Mouse (Mus musculus) intestine, embryonic 15.5 days (tissue): Measurements from ENCODE around the gene Bpifb6. TPM values are rescaled to one million over a fixed set of nuclear protein-coding genes. Genes with fewer than 3 reads are reported as not detected.

Experiments
- ATAC-seq: fragments of 200-750 bp; cut with Nextera tagmentation; 2 replicates; pipeline ENCODE4 v1.8.0; 2017; ENCODE audit warnings: moderate TSS enrichment, moderate library complexity
- H3K27ac ChIP-seq: fragments of 300-500 bp; sonication (generic); 2 replicates; pipeline ENCODE4 v1.5.1; 2015; ENCODE audit warnings: mild to moderate bottlenecking, inconsistent platforms
- H3K27me3 ChIP-seq: fragments of 300-500 bp; sonication (generic); replicated peaks from 2 replicates; pipeline ENCODE4 v1.6.1; 2015; ENCODE audit warnings: inconsistent platforms
- H3K36me3 ChIP-seq: fragments of 300-500 bp; sonication (generic); 2 replicates; pipeline ENCODE4 v1.6.1; 2015; ENCODE audit warnings: inconsistent platforms
- H3K4me1 ChIP-seq: fragments of 300-500 bp; sonication (generic); replicated peaks from 2 replicates; pipeline ENCODE4 v1.6.1; 2015; ENCODE audit warnings: inconsistent platforms
- H3K4me2 ChIP-seq: fragments of 300-500 bp; sonication (generic); replicated peaks from 2 replicates; pipeline ENCODE4 v1.6.1; 2015; ENCODE audit warnings: mild to moderate bottlenecking, inconsistent platforms
- H3K4me3 ChIP-seq: fragments of 300-500 bp; sonication (generic); replicated peaks from 2 replicates; pipeline ENCODE4 v1.5.1; 2015; ENCODE audit warnings: inconsistent platforms
- H3K9ac ChIP-seq: fragments of 300-500 bp; sonication (generic); 2 replicates; pipeline ENCODE4 v1.6.1; 2015; ENCODE audit warnings: inconsistent platforms
- H3K9me3 ChIP-seq: fragments of 300-500 bp; sonication (generic); 2 replicates; pipeline ENCODE4 v1.6.1; 2016; ENCODE audit warnings: inconsistent platforms
- WGBS: fragments of 180-500 bp; shearing (Covaris S2); methylation state at CpG from one replicate; pipeline ENCODE4 v1.1.7; 2015; 5-methylcytosine and 5-hydroxymethylcytosine counted together
- polyA plus RNA-seq: library from polyadenylated mRNA; unstranded; fragments of >200 nt; fragmentation: Nextera tagmentation; extraction: Ambion mirVana; gene quantifications from 2 replicates; pipeline ENCODE4 v1.2.1, GENCODE M21; 2015

Bpifb6 gene
- polyA plus RNA-seq, 1 experiment from 2014 or later = not detected

DNA sequence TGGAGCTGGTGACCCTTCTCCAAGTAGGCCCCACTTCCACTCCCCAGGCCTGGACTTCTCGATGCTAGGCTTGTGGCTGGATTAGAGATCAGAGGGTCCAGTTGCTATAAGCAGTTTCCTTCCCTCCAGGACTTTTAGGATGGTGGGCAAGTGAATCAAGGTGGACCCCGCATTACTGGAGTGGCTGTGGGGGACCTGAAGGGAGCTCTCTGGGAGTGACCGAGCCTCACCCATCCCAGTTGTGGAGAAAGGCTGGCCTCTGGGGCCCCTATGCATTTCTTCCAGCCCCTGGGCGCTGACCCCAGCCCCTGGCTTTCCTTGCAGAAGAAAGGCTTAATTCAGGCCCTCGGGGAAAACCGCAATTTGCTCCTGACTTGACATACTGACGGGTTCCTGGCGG is 17.7 kb downstream of the Bpifb6 start, which contains the start of gene Bpifb3:
Bpifb3 (plus strand) TSS at position 301 of the 400 bp plus-strand sequence.
- Histone ChIP-seq H3K9ac (no peak within 1 kb of the TSS), H3K4me1 (no peaks in the 10 kb centered on the region), H3K9me3 (no peaks in the 10 kb centered on the region), H3K36me3 (no peaks in the 10 kb centered on the region), H3K27me3 (no peaks in the 10 kb centered on the region), H3K4me2 (no peak within 1 kb of the TSS), H3K4me3 (no peak within 1 kb of the TSS), H3K27ac (no peak within 1 kb of the TSS)
- ATAC-seq = no peak
- 76% methylated on average over 8 of the region's 8 CpGs for WGBS

- ATAC-seq = no peak
- Histone ChIP-seq H3K4me2 (no peak overlapping the region), H3K9ac (no peak overlapping the region), H3K27me3 (no peaks in the 10 kb centered on the region), H3K4me1 (no peaks in the 10 kb centered on the region), H3K4me3 (no peak overlapping the region), H3K36me3 (no peaks in the 10 kb centered on the region), H3K9me3 (no peaks in the 10 kb centered on the region), H3K27ac (no peak overlapping the region)
- 85% methylated on average over 6 of the region's 6 CpGs for WGBS
Measured at GRCm38 (mm10) chr2:153921246-153921645, 21.1 kb downstream of the Bpifb6 start.

DNA sequence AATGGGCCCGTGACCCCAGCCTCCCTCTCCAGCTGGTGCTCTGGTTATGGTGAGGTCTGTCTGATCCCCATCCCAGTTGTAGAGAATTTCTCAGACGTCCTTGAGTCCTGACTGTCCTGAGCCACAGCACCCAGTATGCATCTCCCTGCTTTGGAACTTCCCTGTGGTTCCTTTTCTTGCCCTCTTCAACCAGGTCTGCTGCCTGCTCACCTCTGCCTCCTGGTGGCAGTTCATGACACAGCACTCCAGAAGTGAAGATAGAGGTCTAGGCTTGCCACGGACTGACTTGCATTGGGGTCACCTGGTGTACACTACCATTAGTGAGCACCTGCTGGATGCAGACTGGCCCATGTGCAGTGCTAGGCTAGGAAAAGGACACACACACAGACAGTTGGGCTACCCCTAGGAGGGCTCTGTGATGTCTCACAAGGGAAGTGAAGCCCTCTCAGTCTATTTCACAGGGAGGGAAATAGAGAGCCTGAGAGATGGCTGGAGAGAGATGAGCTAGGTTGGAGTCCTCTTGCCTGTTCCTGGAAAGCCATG is 29.8 kb downstream of the Bpifb6 start:
- Histone ChIP-seq H3K27me3 (no peaks in the 10 kb centered on the region), H3K4me2 (no peak overlapping the region), H3K27ac (no peak overlapping the region), H3K4me1 (no peaks in the 10 kb centered on the region), H3K9me3 (no peaks in the 10 kb centered on the region), H3K9ac (no peak overlapping the region), H3K4me3 (no peak overlapping the region), H3K36me3 (no peaks in the 10 kb centered on the region)
- peak; percentile 36; the same call in 1 of the 2 replicates for ATAC-seq
- WGBS = 50% methylated on average over 3 of the region's 3 CpGs

- no peaks in the 10 kb centered on the region for H3K36me3 ChIP-seq
- WGBS = 74% methylated on average over 6 of the region's 6 CpGs
- no peaks in the 10 kb centered on the region for H3K9me3 ChIP-seq
- no peak for ATAC-seq
- no peak overlapping the region for H3K4me3 ChIP-seq
- H3K9ac ChIP-seq = no peak overlapping the region
- H3K4me1 ChIP-seq = no peaks in the 10 kb centered on the region
- no peak overlapping the region for H3K27ac ChIP-seq
- H3K27me3 ChIP-seq = no peaks in the 10 kb centered on the region
- H3K4me2 ChIP-seq = no peak overlapping the region
Measured at GRCm38 (mm10) chr2:153931125-153931524, 30.9 kb downstream of the Bpifb6 start.

GRCm38 (mm10) chr2:153933311-153933710 is 33.1 kb downstream of the Bpifb6 start:
- Histone ChIP-seq H3K9ac (no peak overlapping the region), H3K27me3 (no peaks in the 10 kb centered on the region), H3K4me3 (no peak overlapping the region), H3K4me1 (no peaks in the 10 kb centered on the region), H3K9me3 (no peaks in the 10 kb centered on the region), H3K4me2 (no peak overlapping the region), H3K36me3 (no peaks in the 10 kb centered on the region), H3K27ac (no peak overlapping the region)
- WGBS = 75% methylated on average over 6 of the region's 6 CpGs
- no peak for ATAC-seq

GRCm38 (mm10) chr2:153935348-153935747 is 35.2 kb downstream of the Bpifb6 start:
- no peaks in the 10 kb centered on the region for H3K36me3 ChIP-seq
- no peak overlapping the region for H3K9ac ChIP-seq
- no peaks in the 10 kb centered on the region for H3K4me1 ChIP-seq
- H3K4me2 ChIP-seq = no peak overlapping the region
- H3K9me3 ChIP-seq = no peaks in the 10 kb centered on the region
- H3K27me3 ChIP-seq = no peaks in the 10 kb centered on the region
- WGBS = 85% methylated on average over 6 of the region's 6 CpGs
- no peak for ATAC-seq
- no peak overlapping the region for H3K27ac ChIP-seq
- no peak overlapping the region for H3K4me3 ChIP-seq

DNA sequence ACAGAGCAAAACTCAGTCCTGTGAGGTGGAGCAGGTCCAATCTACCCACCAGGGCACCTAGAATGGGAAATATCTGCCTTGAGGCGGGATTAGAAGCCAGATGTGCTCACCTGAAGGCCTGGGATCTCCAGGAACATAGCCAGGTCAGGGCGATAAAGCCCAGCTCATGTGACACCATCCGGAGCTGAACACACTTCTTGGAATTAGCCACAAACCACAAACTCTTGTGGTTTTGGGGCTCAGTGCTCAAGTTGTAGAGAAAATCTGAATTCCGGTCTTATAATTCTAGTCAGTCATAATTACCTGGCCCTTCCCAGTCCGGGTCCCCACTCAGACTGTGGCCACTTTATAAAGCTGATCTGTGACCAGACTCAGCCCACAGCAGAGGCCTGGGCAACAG is 37.7 kb downstream of the Bpifb6 start, which contains the start of gene Bpifb4:
Bpifb4 (plus strand) TSS at position 370 of the 400 bp plus-strand sequence.
- no peak for ATAC-seq
- Histone ChIP-seq H3K27me3 (no peaks in the 10 kb centered on the region), H3K4me1 (no peaks in the 10 kb centered on the region), H3K36me3 (no peaks in the 10 kb centered on the region), H3K9me3 (no peaks in the 10 kb centered on the region), H3K4me3 (no peak within 1 kb of the TSS), H3K4me2 (no peak within 1 kb of the TSS), H3K27ac (no peak within 1 kb of the TSS), H3K9ac (no peak within 1 kb of the TSS)
- 81% methylated on average over 5 of the region's 5 CpGs for WGBS

- WGBS = 36% methylated on average over 3 of the region's 3 CpGs
- Histone ChIP-seq H3K27me3 (no peaks in the 10 kb centered on the region), H3K36me3 (no peaks in the 10 kb centered on the region), H3K4me1 (no peaks in the 10 kb centered on the region), H3K4me3 (no peak overlapping the region), H3K9ac (no peak overlapping the region), H3K27ac (no peak overlapping the region), H3K4me2 (no peak overlapping the region), H3K9me3 (no peaks in the 10 kb centered on the region)
- ATAC-seq = no peak
Measured at GRCm38 (mm10) chr2:153943537-153943936, 43.3 kb downstream of the Bpifb6 start.

DNA sequence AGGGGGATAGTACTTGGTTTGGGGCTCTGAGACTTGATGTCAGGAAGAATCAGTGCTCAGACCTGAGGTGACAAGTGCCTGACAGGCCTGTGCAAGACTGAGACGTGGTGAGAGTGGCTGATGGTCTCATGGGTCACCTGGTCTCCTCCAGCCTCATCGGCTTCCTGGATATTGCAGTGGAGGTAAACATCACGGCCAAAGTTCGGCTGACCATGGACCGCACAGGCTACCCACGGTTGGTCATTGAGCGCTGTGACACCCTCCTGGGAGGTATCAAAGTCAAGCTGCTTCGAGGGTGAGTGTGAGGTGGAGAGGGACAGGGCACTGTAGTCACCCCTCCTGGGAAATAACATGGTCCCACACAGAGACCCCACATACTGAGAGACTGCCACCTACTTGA is 44.4 kb downstream of the Bpifb6 start:
- no peak for ATAC-seq
- Histone ChIP-seq H3K9me3 (no peaks in the 10 kb centered on the region), H3K4me2 (no peak overlapping the region), H3K9ac (no peak overlapping the region), H3K27ac (no peak overlapping the region), H3K4me1 (no peaks in the 10 kb centered on the region), H3K36me3 (no peaks in the 10 kb centered on the region), H3K4me3 (no peak overlapping the region), H3K27me3 (no peaks in the 10 kb centered on the region)
- 83% methylated on average over 8 of the region's 8 CpGs for WGBS

- WGBS = 26% methylated on average over 6 of the region's 6 CpGs
- no peaks in the 10 kb centered on the region for H3K9me3 ChIP-seq
- no peak overlapping the region for H3K27ac ChIP-seq
- no peak for ATAC-seq
- H3K27me3 ChIP-seq = no peaks in the 10 kb centered on the region
- H3K4me1 ChIP-seq = no peaks in the 10 kb centered on the region
- H3K9ac ChIP-seq = no peak overlapping the region
- H3K4me2 ChIP-seq = no peak overlapping the region
- H3K36me3 ChIP-seq = no peaks in the 10 kb centered on the region
- H3K4me3 ChIP-seq = no peak overlapping the region
Measured at GRCm38 (mm10) chr2:153952897-153953296, 52.7 kb downstream of the Bpifb6 start.

- Histone ChIP-seq H3K27ac (no peak overlapping the region), H3K4me1 (no peaks in the 10 kb centered on the region), H3K9ac (no peak overlapping the region), H3K4me3 (no peak overlapping the region), H3K36me3 (no peaks in the 10 kb centered on the region), H3K9me3 (no peaks in the 10 kb centered on the region), H3K4me2 (peak overlapping the region; percentile 38), H3K27me3 (no peaks in the 10 kb centered on the region)
- WGBS = 13% methylated on average over 6 of the region's 6 CpGs
- ATAC-seq = peak; percentile 43; the same call in 1 of the 2 replicates
Measured at GRCm38 (mm10) chr2:153953836-153954235, 53.6 kb downstream of the Bpifb6 start.
